Mouse (Mus musculus) G1E-ER4 (cell line): ENCODE data around the gene Hspb1. TPM values are rescaled to one million over a fixed set of nuclear protein-coding genes. Genes with fewer than 3 reads are reported as not detected.

Source experiments
- GATA1 ChIP-seq: IDR thresholded peaks from one replicate; pipeline ENCODE4 v1.8.0; 2012; ENCODE audit warnings: low read length, inconsistent platforms
- polyA plus RNA-seq: library from polyadenylated mRNA; stranded (reverse); fragments of >175 nt; gene quantifications from 2 replicates; pipeline ENCODE4 v1.2.3, GENCODE M21; 2012

The Hspb1 gene
- polyA plus RNA-seq, 1 experiment, result not detected

DNA sequence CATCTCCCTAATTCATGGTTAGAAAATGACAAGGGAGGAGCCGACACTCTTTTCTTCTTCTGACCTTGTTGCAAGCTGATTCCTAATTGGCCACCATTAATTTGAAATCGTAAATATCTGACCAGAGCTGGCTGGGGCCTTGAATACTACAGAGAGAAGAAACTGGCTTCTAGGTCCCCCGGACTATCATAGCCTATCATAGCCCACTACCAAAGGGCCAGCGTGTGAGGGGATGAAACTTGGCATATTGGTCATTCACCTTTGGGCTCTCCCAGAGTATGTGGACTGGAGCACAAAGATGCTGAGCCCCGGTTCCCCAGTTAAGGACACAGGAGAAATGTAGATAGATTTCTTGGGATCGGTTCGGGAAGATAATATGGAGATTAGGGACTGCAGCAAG lies 15.3 kb downstream of the Hspb1 start:
- no peak for TF ChIP-seq GATA1

DNA sequence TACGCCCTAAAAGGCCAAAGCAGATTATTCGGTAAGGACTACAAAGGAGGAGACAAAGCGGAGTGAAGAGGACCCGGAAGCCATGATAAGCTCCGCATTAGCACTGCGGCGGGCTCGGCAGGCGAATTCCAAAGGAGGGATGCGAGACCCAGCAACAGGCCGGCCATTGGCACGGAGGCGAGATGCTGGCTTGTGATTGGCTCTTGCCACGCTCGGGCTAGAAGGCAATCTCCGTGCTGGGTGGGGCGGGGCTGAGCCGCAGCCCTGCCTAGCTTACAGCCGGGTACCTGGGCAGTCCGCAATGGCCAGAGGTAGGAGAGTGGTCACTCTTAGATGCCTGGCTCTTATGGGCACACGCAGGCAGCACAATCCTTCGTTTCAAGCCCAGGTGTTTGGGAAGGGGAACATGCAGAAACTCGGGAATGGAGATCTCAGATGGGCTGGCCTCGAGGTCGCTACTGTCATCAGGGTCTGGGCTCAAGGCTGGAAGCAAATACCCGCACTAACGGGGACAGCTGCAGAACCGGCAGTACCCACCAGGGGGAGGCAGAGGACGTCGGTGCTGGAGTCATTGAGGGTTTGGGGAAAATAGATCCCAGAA lies 15.9 kb downstream of the Hspb1 start:
- TF ChIP-seq GATA1, result no peak

DNA sequence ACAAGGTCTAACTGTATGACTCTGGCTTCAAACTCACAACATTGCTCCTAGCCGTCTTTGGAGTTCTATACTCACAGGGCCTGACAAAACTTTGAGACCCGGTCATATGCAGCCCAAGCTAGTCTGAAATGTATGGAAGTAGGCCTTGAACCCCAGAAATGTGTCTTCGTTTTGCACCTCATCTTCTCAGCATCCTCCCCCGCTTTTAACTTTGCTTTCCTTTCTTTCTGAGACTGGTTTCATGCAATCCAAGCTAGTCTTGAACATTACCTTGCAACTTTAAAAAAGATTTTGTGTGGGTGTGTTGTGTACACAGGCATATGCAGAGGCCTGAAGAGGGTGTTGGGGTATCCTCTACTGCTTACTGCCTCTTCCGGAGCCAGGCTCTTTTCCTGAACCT lies 16.5 kb downstream of the Hspb1 start:
- no peak for TF ChIP-seq GATA1

DNA sequence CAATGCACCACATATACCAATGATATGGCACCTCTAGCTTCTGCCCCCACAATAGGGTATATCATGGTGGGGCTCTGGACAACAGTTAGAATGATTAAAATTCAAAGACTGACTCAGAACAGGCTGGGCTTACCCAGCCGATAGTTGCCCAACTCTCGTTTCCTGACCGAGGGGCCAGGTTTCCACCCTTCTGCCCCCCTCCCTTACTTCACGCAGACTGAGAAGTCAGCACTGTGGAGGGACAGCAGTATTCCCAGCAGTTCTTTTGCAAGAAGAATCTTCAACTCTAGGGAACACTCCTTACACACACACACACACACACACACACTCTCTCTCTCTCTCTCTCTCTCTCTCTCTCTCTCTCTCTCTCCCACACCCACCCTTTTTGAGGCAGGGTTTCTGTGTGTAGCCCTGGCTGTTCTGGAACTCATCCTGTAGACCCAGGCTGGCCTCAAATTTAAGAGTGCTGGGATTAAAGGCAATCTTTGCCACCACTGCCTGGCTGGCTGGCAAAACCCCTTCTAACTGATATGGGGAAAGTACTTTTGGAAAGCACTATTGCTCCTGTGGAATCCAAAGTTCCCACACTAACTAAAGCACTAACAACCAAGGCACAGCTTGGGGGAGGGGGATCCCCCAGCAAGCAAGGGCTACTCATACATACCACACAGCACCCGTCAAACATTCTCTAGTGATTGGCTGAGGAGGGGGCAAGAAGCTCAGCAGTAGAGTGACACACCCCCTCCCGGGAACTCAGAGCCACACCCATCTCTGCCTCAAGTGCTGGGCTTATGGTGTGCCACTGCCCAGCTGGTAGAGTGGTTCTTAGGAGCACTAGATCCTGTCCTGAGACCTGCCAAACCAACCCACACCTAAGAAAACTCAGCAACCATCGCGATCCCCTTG lies 17.9 kb downstream of the Hspb1 start:
- TF ChIP-seq GATA1, result no peak

DNA sequence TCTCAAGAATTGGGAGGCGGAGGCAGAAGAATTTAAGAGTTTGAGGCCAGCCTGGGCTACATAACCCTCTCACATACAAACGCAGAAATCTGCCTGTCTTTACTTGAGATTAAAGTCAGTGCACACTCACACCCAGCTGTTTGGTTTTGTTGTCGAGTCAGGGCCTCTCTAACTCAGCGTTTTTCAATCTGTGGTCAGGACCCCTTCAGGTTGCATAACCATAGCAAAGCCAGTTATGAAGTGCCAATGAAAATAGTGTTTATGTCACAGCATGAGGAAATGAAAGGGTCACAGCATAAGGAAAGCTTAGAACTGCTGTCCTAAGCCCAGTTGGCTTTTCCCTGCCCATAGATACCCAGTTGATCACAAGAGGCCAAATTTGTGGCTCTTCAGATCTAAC lies 19.1 kb downstream of the Hspb1 start:
- no peak for TF ChIP-seq GATA1

DNA sequence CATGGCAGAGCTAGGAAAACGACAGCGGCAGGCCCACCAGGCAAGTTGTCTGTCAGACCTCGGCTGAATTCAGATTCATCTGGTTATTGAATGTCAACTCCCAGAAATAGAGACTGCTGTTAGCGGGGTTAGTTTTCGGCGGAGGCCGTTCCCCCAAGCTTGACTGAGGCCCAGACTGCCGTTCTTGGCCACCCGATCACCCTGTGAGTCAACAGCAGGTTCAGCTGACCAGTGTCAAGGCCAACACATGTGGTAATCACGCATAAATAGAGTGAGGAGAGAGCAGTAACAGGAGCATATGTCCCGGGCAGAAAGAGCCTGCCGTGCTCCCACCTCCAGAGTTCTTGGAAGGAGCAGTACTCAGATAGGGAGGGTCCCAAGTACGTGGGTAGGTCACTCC lies 19.5 kb downstream of the Hspb1 start:
- TF ChIP-seq GATA1, result no peak

GRCm38 (mm10) chr5:135908185-135908584 lies 20.5 kb downstream of the Hspb1 start:
- no peak for TF ChIP-seq GATA1

GRCm38 (mm10) chr5:135908989-135909388 lies 21.3 kb downstream of the Hspb1 start:
- TF ChIP-seq GATA1, result no peak

DNA sequence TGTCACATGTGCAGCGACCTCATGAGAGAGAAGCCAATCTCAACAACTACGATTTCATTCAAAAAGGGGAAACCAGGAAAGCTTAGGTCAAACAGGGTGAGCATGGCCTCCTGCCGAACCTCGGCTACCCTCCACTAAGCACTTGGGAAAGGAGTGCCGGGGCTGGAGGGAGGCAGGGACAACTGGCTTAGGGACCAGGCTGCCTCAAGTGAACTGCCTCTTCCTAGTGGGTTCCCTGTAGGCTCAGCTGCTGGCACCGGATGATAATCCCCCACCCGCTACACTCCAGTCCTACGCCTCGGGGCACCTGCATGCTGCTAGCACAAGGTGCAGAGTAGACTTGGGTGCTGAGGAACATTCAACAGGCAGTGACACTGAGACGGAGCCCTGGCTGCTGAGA lies 21.9 kb downstream of the Hspb1 start:
- no peak for TF ChIP-seq GATA1

DNA sequence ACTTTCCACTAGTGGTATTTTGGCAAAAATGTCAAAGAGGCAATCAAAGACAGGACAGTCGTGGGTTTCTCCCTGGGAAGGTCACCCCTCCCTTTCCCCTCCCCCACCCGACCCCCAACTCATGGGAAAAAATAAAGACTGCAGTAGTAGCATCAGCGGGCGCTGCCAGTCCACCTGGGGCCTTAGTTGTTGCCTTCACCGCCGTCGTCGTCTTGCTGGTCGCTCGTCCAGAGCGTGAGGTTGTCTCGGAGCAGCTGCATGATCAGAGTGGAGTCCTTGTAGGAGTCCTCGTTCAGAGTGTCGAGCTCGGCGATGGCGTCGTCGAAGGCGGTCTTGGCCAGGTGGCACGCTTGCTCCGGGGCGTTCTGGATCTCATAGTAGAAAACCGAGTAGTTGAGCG lies 23.1 kb downstream of the Hspb1 start:
- no peak for TF ChIP-seq GATA1

DNA sequence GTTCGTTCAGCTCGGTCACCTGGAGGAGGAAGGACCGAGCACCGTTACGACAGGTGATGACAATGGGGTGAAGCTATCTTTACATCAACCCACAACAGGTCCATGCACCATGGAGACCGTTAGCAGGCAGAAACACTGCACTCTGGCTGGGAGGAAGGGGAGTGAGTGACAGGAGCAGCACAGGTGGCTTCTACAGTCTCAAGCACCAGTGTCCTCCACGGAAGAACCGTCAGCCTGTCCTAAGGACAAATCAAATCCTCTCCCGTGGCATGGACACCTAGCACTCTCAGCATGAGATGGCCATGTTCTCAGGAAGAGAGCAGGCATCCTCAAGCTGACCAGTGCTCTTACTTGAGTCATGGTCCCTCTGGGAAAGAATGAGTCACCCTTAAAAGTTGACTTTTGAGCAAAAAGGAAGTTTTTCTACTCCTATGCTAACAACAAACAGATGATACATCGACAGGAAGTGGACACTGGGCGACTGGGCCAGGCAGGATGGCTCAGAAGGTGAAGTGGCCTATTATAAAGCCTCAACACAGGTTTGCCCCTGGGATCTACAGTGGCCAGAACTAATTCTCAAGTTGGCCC lies 24.0 kb downstream of the Hspb1 start:
- TF ChIP-seq GATA1, result no peak

GRCm38 (mm10) chr5:135913201-135913600 lies 25.5 kb downstream of the Hspb1 start:
- no peak for TF ChIP-seq GATA1

GRCm38 (mm10) chr5:135914156-135914555 lies 26.4 kb downstream of the Hspb1 start:
- TF ChIP-seq GATA1, result no peak

DNA sequence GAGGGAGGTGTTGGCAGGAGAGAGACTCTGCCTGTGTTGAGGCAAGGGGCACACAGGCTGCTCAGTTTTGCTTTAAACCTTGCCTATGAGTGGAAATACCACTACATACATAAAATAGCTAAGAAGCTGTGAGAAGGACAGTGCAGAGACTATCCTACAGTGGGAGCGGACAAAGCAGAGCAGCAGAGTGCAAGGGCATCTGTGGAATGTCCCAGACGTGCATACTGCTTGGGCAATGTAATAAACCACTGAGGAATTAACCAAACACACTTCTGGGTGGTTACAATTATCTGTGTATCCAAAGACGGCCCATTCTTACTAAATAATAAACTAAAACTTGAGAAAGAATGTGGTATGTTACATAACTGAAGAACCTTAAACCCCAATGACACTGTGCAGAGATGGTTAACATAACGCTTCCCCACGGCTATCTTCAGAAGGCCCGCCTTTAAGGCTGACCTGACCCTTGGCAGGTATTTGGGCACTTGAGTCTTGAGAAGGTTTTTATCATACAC lies 28.4 kb downstream of the Hspb1 start:
- TF ChIP-seq GATA1, result no peak

- TF ChIP-seq GATA1, result no peak
These were observed 28.9 kb downstream of the Hspb1 start for GRCm38 (mm10) chr5:135916601-135917000.

GRCm38 (mm10) chr5:135917327-135918058 lies 29.8 kb downstream of the Hspb1 start:
- no peak for TF ChIP-seq GATA1

DNA sequence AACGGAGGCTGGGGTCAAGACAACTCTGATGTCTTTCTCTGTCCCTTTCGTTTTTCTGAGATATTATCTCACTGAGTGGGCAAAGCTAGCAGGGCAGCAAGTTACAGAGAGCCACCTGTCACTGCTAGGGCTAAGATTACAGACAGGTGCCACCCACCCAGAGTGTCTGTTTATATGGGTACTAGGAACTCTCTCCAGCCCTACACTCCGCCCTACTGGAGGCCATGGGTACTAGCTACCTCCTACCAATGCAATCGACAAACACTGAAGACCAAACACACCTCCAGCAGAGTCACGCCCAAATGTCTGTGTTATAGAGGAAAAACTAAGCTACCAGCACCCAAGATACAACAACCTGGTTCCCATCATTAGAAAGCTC lies 30.3 kb downstream of the Hspb1 start:
- no peak for TF ChIP-seq GATA1
